Mouse (Mus musculus): ENCODE results near the gene Prr14. TPM values are rescaled to one million over a fixed set of nuclear protein-coding genes. Genes with fewer than 3 reads are reported as not detected.

The Prr14 gene
- polyA plus RNA-seq, 1 experiment: 81.2 TPM

DNA sequence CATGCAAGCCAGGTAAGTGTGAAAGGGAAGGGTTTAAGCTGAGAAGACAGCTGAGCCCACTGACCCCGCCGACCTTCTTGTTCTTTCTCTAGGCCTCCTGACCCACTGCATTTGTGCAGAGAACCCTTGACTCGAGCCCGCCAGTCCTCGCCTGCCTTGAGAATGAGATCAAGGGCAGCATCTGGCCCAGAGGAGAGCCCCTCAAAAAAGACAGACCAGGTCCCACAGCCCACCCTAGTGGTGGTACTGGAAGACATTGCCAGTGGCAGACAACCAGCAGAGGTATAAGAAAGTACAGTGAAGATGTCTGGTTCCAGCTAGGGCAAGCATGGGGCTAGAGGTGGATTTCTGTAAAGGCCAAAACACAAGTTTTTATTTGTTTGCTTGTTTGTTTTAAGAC lies 14.3 kb downstream of the Prr14 start:
- Histone ChIP-seq H3K4me3 (ENCODE audit: low read depth, low read length) (no peak overlapping the region), H3K4me1 (ENCODE audit: control insufficient read depth, insufficient read depth, insufficient read length, low read length) (peaks cover 11% of the 10 kb centered on the region; the same call in 1 of the 2 replicates), H3K36me3 (ENCODE audit: control insufficient read depth, insufficient read depth, low read length) (peaks cover 41% of the 10 kb centered on the region), H3K27ac (ENCODE audit: insufficient read depth, low read depth, low read length) (no peak overlapping the region), H3K27me3 (ENCODE audit: control insufficient read depth, insufficient read depth, low read length) (no peaks in the 10 kb centered on the region)
- WGBS: 91% methylated on average over 5 of the region's 5 CpGs
- no peak for TF ChIP-seq POLR2A (IDR thresholded peaks at IDR 0.05; ENCODE audit: low read depth, low read length)
- no peak for TF ChIP-seq CTCF (IDR thresholded peaks at IDR 0.05; ENCODE audit: extremely low read depth, insufficient read length, insufficient replicate concordance, low read depth, low read length)

DNA sequence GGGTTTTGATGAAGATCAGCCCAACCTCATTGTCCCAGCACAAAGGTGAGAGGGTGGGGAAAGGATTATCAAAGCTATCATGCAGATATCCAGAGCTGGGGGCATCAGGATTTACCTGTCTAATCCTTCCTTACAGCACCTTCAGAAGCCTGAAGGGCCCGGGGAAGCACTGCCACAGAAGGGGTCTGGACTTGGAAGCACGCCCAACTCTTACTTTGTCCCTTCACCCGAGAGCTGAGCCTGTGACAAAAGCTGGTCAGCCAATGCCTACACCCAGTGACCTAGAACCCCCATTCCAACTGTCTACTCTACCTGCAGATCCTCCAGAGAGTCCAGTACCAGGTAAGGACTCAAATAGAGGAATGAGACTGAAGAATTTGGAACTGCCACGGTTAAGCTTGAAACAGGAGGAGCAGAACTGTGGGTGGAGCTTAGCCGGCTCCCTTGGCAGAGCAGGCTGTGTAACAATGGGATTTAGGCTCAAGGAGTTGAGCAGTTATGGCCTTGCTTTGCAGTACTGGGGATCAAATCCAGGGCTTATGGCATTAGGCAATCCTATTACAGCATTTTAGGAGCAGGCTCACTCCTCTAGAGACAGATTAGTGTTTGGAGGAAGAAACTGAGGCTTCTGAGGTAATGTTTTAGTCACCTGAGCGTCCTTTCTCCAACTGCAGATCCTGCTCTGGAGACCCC lies 15.1 kb downstream of the Prr14 start:
- Histone ChIP-seq H3K36me3 (ENCODE audit: control insufficient read depth, insufficient read depth, low read length) (peaks cover 41% of the 10 kb centered on the region), H3K27ac (ENCODE audit: insufficient read depth, low read depth, low read length) (no peak overlapping the region), H3K4me1 (ENCODE audit: control insufficient read depth, insufficient read depth, insufficient read length, low read length) (peaks cover 11% of the 10 kb centered on the region; the same call in 1 of the 2 replicates), H3K27me3 (ENCODE audit: control insufficient read depth, insufficient read depth, low read length) (no peaks in the 10 kb centered on the region), H3K4me3 (ENCODE audit: low read depth, low read length) (no peak overlapping the region)
- WGBS: 76% methylated on average over 6 of the region's 6 CpGs
- TF ChIP-seq POLR2A (IDR thresholded peaks at IDR 0.05; ENCODE audit: low read depth, low read length) (no peak), CTCF (IDR thresholded peaks at IDR 0.05; ENCODE audit: extremely low read depth, insufficient read length, insufficient replicate concordance, low read depth, low read length) (no peak)

DNA sequence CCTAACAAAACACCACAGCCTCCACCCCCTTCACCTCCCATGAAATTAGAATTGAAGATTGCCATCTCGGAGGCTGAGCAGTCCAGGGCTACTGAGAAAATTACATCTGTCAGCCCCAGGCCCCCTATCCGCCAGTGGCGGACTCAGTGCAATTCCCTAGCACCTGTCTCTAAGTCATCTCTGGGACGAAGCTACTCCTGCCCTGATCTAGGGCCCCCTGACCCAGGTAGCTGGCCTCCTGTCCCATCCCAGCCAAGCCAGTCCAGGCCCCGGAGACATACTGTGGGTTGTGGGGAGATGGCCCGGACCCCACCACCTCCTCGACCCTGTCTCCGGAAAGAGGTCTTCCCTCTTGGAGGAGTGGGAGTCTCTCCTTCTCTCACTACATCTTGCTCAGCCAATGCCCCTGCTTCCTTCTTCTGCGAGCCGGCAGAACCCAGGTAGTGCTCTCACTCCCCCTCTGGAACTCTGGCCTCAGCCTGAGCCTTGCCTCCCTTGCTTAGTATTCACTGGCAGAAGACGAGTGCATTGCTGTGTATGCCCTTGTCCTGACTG lies 15.9 kb downstream of the Prr14 start:
- H3K36me3 ChIP-seq (ENCODE audit: control insufficient read depth, insufficient read depth, low read length): peaks cover 41% of the 10 kb centered on the region
- WGBS: 95% methylated on average over 11 of the region's 11 CpGs
- H3K27ac ChIP-seq (ENCODE audit: insufficient read depth, low read depth, low read length): no peak overlapping the region
- no peak for TF ChIP-seq POLR2A (IDR thresholded peaks at IDR 0.05; ENCODE audit: low read depth, low read length)
- no peak for TF ChIP-seq CTCF (IDR thresholded peaks at IDR 0.05; ENCODE audit: extremely low read depth, insufficient read length, insufficient replicate concordance, low read depth, low read length)
- peaks cover 8% of the 10 kb centered on the region for H3K4me1 ChIP-seq (ENCODE audit: control insufficient read depth, insufficient read depth, insufficient read length, low read length)
- no peaks in the 10 kb centered on the region for H3K27me3 ChIP-seq (ENCODE audit: control insufficient read depth, insufficient read depth, low read length)
- no peak overlapping the region for H3K4me3 ChIP-seq (ENCODE audit: low read depth, low read length)

DNA sequence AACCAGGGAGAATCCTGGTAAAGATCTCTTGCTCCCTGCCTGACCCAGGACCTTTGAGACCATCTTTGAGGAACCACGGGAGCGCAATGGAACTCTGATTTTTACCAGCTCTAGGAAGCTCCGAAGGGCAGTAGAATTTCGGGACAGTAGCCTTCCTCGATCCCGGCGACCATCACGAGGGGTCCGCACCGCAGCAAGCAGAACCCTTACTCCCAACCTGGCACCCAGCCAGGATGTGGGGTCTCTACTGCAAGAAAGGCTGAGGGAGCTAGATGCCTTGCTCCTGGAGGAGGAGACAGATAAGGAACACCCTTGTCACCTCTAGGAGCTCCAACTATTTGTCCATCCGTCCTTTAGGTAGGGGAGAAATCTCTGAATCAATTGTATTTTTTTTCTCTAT lies 16.9 kb downstream of the Prr14 start:
- WGBS: 95% methylated on average over 11 of the region's 11 CpGs
- Histone ChIP-seq H3K36me3 (ENCODE audit: control insufficient read depth, insufficient read depth, low read length) (peaks cover 46% of the 10 kb centered on the region), H3K4me3 (ENCODE audit: low read depth, low read length) (no peak overlapping the region), H3K4me1 (ENCODE audit: control insufficient read depth, insufficient read depth, insufficient read length, low read length) (peaks cover 11% of the 10 kb centered on the region), H3K27me3 (ENCODE audit: control insufficient read depth, insufficient read depth, low read length) (no peaks in the 10 kb centered on the region), H3K27ac (ENCODE audit: insufficient read depth, low read depth, low read length) (no peak overlapping the region)
- no peak for TF ChIP-seq CTCF (IDR thresholded peaks at IDR 0.05; ENCODE audit: extremely low read depth, insufficient read length, insufficient replicate concordance, low read depth, low read length)
- no peak for TF ChIP-seq POLR2A (IDR thresholded peaks at IDR 0.05; ENCODE audit: low read depth, low read length)

DNA sequence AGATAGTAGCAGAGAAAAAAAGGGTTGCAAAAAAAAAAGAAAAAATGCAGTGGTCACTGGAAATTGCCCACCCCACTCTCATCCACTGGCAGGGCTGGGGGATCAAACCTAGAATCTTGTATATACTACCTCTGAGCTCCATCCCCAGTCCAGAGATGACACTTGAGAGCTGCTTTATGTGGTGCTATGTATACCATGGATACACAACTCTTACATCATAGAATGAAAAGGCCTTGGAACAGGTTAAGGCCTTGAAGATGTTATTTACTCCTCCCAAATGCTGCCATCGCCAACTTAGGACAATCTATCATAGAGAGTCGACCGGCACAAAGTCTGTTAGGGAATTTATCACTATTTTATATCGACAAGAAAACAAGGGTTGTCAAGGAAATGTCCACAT lies 17.4 kb downstream of the Prr14 start:
- 35% methylated on average over 4 of the region's 4 CpGs for WGBS
- Histone ChIP-seq H3K4me3 (ENCODE audit: low read depth, low read length) (no peak overlapping the region), H3K27ac (ENCODE audit: insufficient read depth, low read depth, low read length) (peak overlapping the region; percentile 75), H3K4me1 (ENCODE audit: control insufficient read depth, insufficient read depth, insufficient read length, low read length) (peaks cover 11% of the 10 kb centered on the region), H3K36me3 (ENCODE audit: control insufficient read depth, insufficient read depth, low read length) (peaks cover 46% of the 10 kb centered on the region), H3K27me3 (ENCODE audit: control insufficient read depth, insufficient read depth, low read length) (no peaks in the 10 kb centered on the region)
- TF ChIP-seq CTCF (IDR thresholded peaks at IDR 0.05; ENCODE audit: extremely low read depth, insufficient read length, insufficient replicate concordance, low read depth, low read length) (no peak), POLR2A (IDR thresholded peaks at IDR 0.05; ENCODE audit: low read depth, low read length) (no peak)

DNA sequence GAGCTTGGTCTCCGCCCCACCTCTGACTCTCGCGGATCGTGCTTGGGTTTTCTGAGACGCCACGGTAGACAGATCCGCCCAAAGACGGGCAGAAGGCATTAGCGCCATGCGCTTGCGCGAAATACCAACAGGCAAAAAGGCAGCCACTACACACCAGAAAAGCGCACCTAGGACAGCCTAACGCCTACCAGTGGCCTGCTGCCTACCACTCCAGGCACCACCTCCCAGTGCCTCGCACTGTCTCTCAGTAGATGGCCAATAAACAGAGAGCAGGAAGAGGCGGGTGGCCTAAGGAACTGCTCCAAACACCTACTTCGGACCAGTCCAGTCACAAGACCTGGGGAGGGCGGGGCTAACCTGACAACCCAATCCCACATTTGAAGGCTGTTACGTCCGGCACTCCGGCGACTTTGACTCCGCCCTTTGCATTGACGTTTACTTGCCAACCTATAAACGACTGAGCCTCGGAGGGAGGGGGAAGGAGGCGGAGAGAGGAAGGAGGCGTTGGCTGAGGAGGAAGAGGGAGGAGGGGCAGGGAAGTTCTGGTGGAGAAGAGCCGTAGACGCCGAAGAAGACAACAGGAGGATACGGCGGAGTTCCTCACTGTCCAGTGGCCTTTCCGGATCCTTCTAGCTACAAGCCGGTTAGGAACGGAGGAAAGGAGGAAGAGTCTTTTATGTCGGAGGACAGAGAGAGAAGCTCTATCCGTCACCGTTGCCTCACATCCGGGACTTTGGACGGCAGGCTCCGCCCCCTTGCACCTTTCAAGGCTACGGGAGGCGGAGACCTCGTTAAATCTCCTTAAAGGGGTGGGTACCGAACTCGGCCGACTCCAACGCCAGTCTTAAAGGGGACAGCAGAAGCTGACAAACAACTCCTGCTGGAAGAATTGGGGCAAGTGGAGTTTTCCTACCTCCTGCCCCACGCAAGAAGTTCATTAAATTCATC lies 18.6 kb downstream of the Prr14 start:
- H3K36me3 ChIP-seq (ENCODE audit: control insufficient read depth, insufficient read depth, low read length): peaks cover 49% of the 10 kb centered on the region
- H3K27me3 ChIP-seq (ENCODE audit: control insufficient read depth, insufficient read depth, low read length): no peaks in the 10 kb centered on the region
- under 1% methylated on average over 50 of the region's 50 CpGs for WGBS
- peak; percentile 22; the same call in 1 of the 2 replicates for TF ChIP-seq CTCF (IDR thresholded peaks at IDR 0.05; ENCODE audit: extremely low read depth, insufficient read length, insufficient replicate concordance, low read depth, low read length)
- TF ChIP-seq POLR2A (IDR thresholded peaks at IDR 0.05; ENCODE audit: low read depth, low read length): peak; percentile 85
- peak overlapping the region; percentile 98 for H3K4me3 ChIP-seq (ENCODE audit: low read depth, low read length)
- peaks cover 5% of the 10 kb centered on the region for H3K4me1 ChIP-seq (ENCODE audit: control insufficient read depth, insufficient read depth, insufficient read length, low read length)
- peak overlapping the region; percentile 97 for H3K27ac ChIP-seq (ENCODE audit: insufficient read depth, low read depth, low read length)

All from small intestine, adult 2 months (tissue).